Mouse (Mus musculus) lung, adult 2 months (tissue): ENCODE measurements around the gene Dchs2.

Experiments used
- CTCF ChIP-seq: fragments of 200-500 bp; IDR thresholded peaks from 2 replicates; pipeline ENCODE4 v1.5.1; 2011; ENCODE audit warnings: mild to moderate bottlenecking, low read length, control low read depth; ENCODE audit not compliant: insufficient read depth
- POLR2A ChIP-seq: fragments of 200-500 bp; IDR thresholded peaks from 2 replicates; pipeline ENCODE4 v1.6.1; 2011; ENCODE audit warnings: low read depth, mild to moderate bottlenecking, control low read depth, low read length, borderline replicate concordance; ENCODE audit errors: extremely low read depth

DNA sequence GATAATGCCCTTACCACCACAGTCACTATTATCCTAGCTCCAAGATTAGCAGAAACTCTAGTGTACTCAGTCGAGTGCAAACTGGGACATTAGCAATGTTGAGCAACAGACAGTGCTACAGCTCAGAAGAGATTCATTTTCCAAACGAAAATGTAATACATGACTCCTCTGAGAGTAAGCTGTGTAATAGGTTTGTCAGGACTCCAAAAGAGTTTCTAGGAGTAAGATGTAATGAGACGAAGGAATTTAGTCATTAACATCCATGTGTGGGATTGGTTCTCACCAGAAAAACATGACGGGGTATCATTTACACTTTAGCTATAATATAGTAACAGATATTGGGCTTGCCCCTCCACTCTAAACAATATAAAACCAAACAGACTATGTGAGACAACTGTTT, 90.3 kb downstream of the Dchs2 start:
- TF ChIP-seq POLR2A, result no peak
- no peak for TF ChIP-seq CTCF
